Mouse (Mus musculus): ENCODE data around the gene Sema6b.

DNA sequence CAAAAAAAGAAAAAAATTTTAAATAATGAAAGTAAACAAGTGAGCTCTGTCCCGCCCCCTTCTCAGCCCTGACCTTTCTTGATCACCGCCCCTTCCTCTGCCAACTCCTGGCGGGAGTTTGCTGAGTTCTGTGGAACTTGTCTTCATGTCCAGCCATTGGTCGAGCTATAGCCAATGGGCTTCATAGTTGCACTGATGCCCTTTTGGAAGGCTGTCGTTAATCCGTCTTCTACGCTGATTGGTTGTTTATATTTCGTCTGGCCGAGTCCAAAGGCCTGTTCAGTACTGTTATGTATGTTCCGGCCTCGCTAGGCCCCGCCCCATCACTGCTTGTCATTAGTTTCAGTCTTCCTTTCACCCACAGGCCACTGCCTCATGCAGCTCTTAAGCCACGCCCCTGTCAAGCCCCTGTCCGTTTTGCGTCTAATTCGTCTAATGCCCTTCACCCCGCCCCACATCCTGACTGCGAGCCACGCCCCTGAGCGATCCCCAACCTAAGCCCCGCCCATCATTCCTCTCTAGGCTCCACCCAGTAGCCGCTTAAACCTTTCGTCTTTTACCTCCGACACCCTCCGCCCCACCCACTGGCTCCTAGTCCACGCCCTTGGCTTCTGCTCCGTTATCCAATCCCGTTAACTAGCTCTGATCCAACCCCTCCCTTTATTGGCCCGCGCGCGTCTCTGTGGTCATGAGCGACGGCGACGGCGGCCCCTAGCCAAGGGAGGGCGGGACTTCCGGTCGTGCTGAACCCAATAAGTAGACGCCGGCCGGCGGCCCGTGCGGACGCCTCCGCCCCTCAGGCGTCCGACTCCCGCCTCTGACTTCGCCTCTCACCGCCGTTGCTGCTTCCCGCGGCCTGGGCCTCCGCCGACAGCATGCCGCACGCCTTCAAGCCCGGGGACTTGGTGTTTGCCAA is 61.0 kb downstream of the Sema6b start, which contains the start of gene Hdgfl2:
- TF ChIP-seq POLR2A (IDR thresholded peaks at IDR 0.05; ENCODE audit: borderline replicate concordance, extremely low read depth, insufficient read depth, insufficient read length, poor library complexity, severe bottlenecking) (peak; percentile 89), CTCF (IDR thresholded peaks at IDR 0.05; ENCODE audit: borderline replicate concordance, extremely low read depth, insufficient read depth, insufficient read length) (no peak)
